Mouse (Mus musculus) hindbrain, embryonic 14.5 days (tissue): ENCODE measurements at regions not wholly inside any gene's neighbourhood (a gene's known extent, or its start where the extent isn't known, plus 50 kb on each side); places are given as distances from the start of the nearest gene placed in this dataset.

ENCODE experiments used
- ATAC-seq: fragments of 200-750 bp; cut with Nextera tagmentation; 2 replicates; pipeline ENCODE4 v1.8.0; 2017; ENCODE audit warnings: moderate number of reproducible peaks, mild to moderate bottlenecking, moderate TSS enrichment, moderate library complexity; ENCODE audit not compliant: low FRiP score
- DNase-seq: peaks from one replicate; pipeline ENCODE4 v3.0.0-alpha.2; 2015; ENCODE audit warnings: low spot score
- H3K27ac ChIP-seq: fragments of 300-500 bp; sonication (generic); 2 replicates; pipeline ENCODE4 v1.5.1; 2014; ENCODE audit warnings: mild to moderate bottlenecking, moderate library complexity
- H3K27me3 ChIP-seq: fragments of 300-500 bp; sonication (generic); 2 replicates; pipeline ENCODE4 v1.6.1; 2014; ENCODE audit warnings: mild to moderate bottlenecking, low read length, mixed read lengths; ENCODE audit not compliant: control insufficient read depth, insufficient read depth
- H3K36me3 ChIP-seq: fragments of 300-500 bp; sonication (generic); replicated peaks from 2 replicates; pipeline ENCODE4 v1.6.1; 2014; ENCODE audit not compliant: control insufficient read depth, insufficient read depth
- H3K4me1 ChIP-seq: fragments of 300-500 bp; sonication (generic); replicated peaks from 2 replicates; pipeline ENCODE4 v1.6.1; 2014; ENCODE audit warnings: antibody characterized with exemption, low read length, mixed read lengths; ENCODE audit not compliant: control insufficient read depth, insufficient read depth
- H3K4me2 ChIP-seq: fragments of 300-500 bp; sonication (generic); replicated peaks from 2 replicates; pipeline ENCODE4 v1.6.1; 2014; ENCODE audit warnings: mild to moderate bottlenecking, moderate library complexity
- H3K4me3 ChIP-seq: fragments of 300-500 bp; sonication (generic); replicated peaks from 2 replicates; pipeline ENCODE4 v1.5.1; 2014; ENCODE audit warnings: mild to moderate bottlenecking, low read length
- H3K9ac ChIP-seq: fragments of 300-500 bp; sonication (generic); 2 replicates; pipeline ENCODE4 v1.6.1; 2014
- H3K9me3 ChIP-seq: fragments of 300-500 bp; sonication (generic); 2 replicates; pipeline ENCODE4 v1.6.1; 2016; ENCODE audit warnings: low read length; ENCODE audit not compliant: control insufficient read depth
- WGBS: fragments of 180-500 bp; shearing (Covaris S2); extraction: QIAGEN DNeasy Blood & Tissue Kit; methylation state at CpG from one replicate; pipeline ENCODE4 v1.1.7; 2014; 5-methylcytosine and 5-hydroxymethylcytosine counted together

GRCm38 (mm10) chr1:193588477-193589464 lies 218.7 kb upstream of the Camk1g start:
- H3K4me3 ChIP-seq: no peak overlapping the region
- peaks cover 29% of the 10 kb centered on the region for H3K4me1 ChIP-seq
- DNase-seq (peak; percentile 72), ATAC-seq (peak; percentile 70)
- H3K4me2 ChIP-seq: no peak overlapping the region
- whole genome bisulfite sequencing: 15% methylated on average over 12 of the region's 12 CpGs
- H3K9me3 ChIP-seq: no peaks in the 10 kb centered on the region
- H3K9ac ChIP-seq: 0 out of 2 replicates have a peak overlapping the region, but pooled peaks have one; percentile 16
- no peaks in the 10 kb centered on the region for H3K36me3 ChIP-seq
- H3K27me3 ChIP-seq: no peaks in the 10 kb centered on the region
- no peak overlapping the region for H3K27ac ChIP-seq

- ATAC-seq: no peak
- Histone ChIP-seq H3K27ac (no peak overlapping the region), H3K9me3 (no peaks in the 10 kb centered on the region), H3K27me3 (no peaks in the 10 kb centered on the region), H3K4me1 (peaks cover 29% of the 10 kb centered on the region), H3K9ac (no peak overlapping the region), H3K4me3 (no peak overlapping the region), H3K36me3 (no peaks in the 10 kb centered on the region), H3K4me2 (no peak overlapping the region)
- no peak for DNase-seq
- 64% methylated on average over 2 of the region's 2 CpGs for WGBS
Observed at GRCm38 (mm10) chr1:193587317-193587716, 217.2 kb upstream of the Camk1g start.

DNA sequence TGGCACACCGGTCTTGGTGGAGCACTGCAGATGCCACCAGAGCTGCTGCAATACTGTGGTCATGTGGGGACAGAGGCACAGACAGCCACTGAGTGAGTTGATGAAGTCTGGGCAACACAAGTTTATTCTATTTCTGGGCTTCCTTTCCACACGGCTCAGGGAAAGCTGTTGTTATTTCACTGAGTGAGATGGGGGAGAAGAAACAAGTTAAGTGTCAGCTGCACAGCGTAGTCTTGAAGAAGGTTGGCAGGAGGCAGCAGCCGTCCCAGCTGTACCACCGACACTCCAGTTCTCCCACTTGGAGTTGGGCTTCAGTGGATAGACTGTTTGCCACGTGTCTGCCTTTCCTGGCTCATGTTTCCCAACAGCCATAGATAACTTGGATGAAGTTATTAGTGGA lies 216.8 kb upstream of the Camk1g start:
- no peak overlapping the region for H3K4me2 ChIP-seq
- ATAC-seq (no peak), DNase-seq (no peak)
- no peak overlapping the region for H3K27ac ChIP-seq
- H3K9me3 ChIP-seq: no peaks in the 10 kb centered on the region
- H3K4me3 ChIP-seq: no peak overlapping the region
- H3K27me3 ChIP-seq: no peaks in the 10 kb centered on the region
- no peak overlapping the region for H3K9ac ChIP-seq
- WGBS: 68% methylated on average over 6 of the region's 6 CpGs
- peaks cover 29% of the 10 kb centered on the region for H3K4me1 ChIP-seq
- no peaks in the 10 kb centered on the region for H3K36me3 ChIP-seq

DNA sequence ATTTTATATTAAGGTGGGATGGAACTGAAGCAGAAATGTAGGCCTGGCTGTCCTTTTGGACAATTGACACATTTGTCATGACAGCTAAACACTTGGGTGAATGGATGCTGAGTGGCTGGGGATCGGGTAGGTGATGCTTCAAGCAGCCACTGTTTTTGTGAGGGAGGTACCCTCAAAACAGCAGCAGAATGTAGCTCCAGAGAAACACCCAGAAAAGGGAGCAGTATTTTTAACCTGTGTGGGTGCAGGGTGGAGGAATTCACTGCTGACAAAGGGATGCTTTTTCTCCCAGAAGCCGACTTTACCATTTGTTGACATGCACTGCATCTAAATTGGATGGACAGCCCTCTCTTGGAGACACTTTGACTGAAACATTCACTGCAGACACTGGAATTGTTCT lies 213.7 kb upstream of the Camk1g start:
- Histone ChIP-seq H3K4me2 (no peak overlapping the region), H3K9ac (no peak overlapping the region), H3K4me1 (peaks cover 12% of the 10 kb centered on the region), H3K9me3 (no peaks in the 10 kb centered on the region), H3K4me3 (no peak overlapping the region), H3K27me3 (no peaks in the 10 kb centered on the region), H3K36me3 (no peaks in the 10 kb centered on the region), H3K27ac (no peak overlapping the region)
- 58% methylated on average over 2 of the region's 2 CpGs for WGBS
- ATAC-seq: no peak
- DNase-seq: no peak

- no peak overlapping the region for H3K4me3 ChIP-seq
- H3K4me1 ChIP-seq: no peaks in the 10 kb centered on the region
- H3K4me2 ChIP-seq: no peak overlapping the region
- 87% methylated on average over 4 of the region's 4 CpGs for WGBS
- H3K27me3 ChIP-seq: no peaks in the 10 kb centered on the region
- no peak overlapping the region for H3K27ac ChIP-seq
- no peaks in the 10 kb centered on the region for H3K9me3 ChIP-seq
- no peak overlapping the region for H3K9ac ChIP-seq
- ATAC-seq: no peak
- no peak for DNase-seq
- no peaks in the 10 kb centered on the region for H3K36me3 ChIP-seq
Observed at GRCm38 (mm10) chr1:193580393-193580792, 210.3 kb upstream of the Camk1g start.

GRCm38 (mm10) chr1:193579671-193580070 lies 209.6 kb upstream of the Camk1g start:
- 55% methylated on average over 3 of the region's 3 CpGs for whole genome bisulfite sequencing
- DNase-seq: no peak
- H3K36me3 ChIP-seq: no peaks in the 10 kb centered on the region

DNA sequence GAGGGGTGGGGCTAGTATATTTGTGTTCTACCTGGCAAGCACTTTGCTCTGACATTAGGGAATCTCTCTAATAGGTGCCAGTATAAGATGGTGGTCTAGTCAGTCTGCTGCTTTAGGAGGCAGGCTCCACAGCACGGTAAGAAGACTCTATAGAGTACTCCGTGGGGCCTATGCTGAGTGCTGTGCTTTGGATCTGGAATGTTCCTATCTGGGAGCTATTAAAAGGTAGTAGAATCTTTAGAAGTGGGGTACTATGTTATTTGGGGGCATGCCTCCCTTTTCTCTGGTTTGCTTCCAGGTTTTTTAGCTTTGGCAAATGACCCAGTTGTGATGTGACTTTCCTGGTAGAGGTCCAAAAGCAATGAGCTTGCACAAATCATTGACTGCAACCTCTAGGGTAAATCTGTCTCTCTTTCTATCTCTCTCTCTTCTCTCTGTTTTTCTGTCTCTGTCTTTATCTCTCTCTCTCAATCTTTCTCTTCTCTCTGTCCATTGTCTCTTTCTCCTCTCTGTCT lies 208.6 kb upstream of the Camk1g start:
- DNase-seq: no peak
- Histone ChIP-seq H3K9me3 (no peaks in the 10 kb centered on the region), H3K27me3 (no peaks in the 10 kb centered on the region), H3K4me1 (no peaks in the 10 kb centered on the region), H3K27ac (no peak overlapping the region), H3K9ac (no peak overlapping the region), H3K4me3 (no peak overlapping the region), H3K4me2 (no peak overlapping the region), H3K36me3 (no peaks in the 10 kb centered on the region)
- WGBS: 92% methylated on average over 2 of the region's 2 CpGs
- ATAC-seq: no peak

More at GRCm38 (mm10) chr1:193579671-193580070, 209.6 kb upstream of the Camk1g start:
- Histone ChIP-seq H3K4me1 (no peaks in the 10 kb centered on the region), H3K9me3 (no peaks in the 10 kb centered on the region), H3K4me2 (no peak overlapping the region), H3K4me3 (no peak overlapping the region), H3K9ac (no peak overlapping the region), H3K27me3 (no peaks in the 10 kb centered on the region), H3K27ac (no peak overlapping the region)
- ATAC-seq: no peak

- Histone ChIP-seq H3K4me1 (no peaks in the 10 kb centered on the region), H3K4me2 (no peak overlapping the region), H3K27me3 (no peaks in the 10 kb centered on the region), H3K9ac (no peak overlapping the region), H3K4me3 (no peak overlapping the region), H3K36me3 (no peaks in the 10 kb centered on the region), H3K27ac (no peak overlapping the region), H3K9me3 (no peaks in the 10 kb centered on the region)
- DNase-seq (no peak), ATAC-seq (no peak)
- WGBS: 75% methylated on average over 2 of the region's 2 CpGs
Observed at GRCm38 (mm10) chr1:193577821-193578220, 207.7 kb upstream of the Camk1g start.

GRCm38 (mm10) chr1:193575986-193576713 lies 206.1 kb upstream of the Camk1g start:
- H3K9me3 ChIP-seq: no peaks in the 10 kb centered on the region
- H3K9ac ChIP-seq: no peak overlapping the region
- no peaks in the 10 kb centered on the region for H3K36me3 ChIP-seq
- peak; percentile 94 for DNase-seq
- WGBS: 6% methylated on average over 12 of the region's 12 CpGs
- 0 out of 2 replicates have a peak overlapping the region, but pooled peaks have one; percentile 10 for H3K4me2 ChIP-seq
- no peaks in the 10 kb centered on the region for H3K27me3 ChIP-seq
- peak; percentile 95 for ATAC-seq
- no peaks in the 10 kb centered on the region for H3K4me1 ChIP-seq
- H3K27ac ChIP-seq: peak overlapping the region; percentile 47; the same call in 1 of the 2 replicates
- H3K4me3 ChIP-seq: no peak overlapping the region
